Mouse (Mus musculus): ENCODE measurements around the gene Chek2.

- no peak for TF ChIP-seq CTCF (IDR thresholded peaks at IDR 0.05; ENCODE audit: low read depth)
- no peak for TF ChIP-seq EP300 (IDR thresholded peaks at IDR 0.05; ENCODE audit: low read depth)
Measured at GRCm38 (mm10) chr5:110802186-110802585, 37.6 kb upstream of the Chek2 start.

Data from liver, embryonic 14.5 days (tissue).